Mouse (Mus musculus): ENCODE results near the gene Slc4a3.
A peak's percentile ranks its signal among the peaks of the same experiment; 100 is the strongest.

Slc4a3 gene

DNA sequence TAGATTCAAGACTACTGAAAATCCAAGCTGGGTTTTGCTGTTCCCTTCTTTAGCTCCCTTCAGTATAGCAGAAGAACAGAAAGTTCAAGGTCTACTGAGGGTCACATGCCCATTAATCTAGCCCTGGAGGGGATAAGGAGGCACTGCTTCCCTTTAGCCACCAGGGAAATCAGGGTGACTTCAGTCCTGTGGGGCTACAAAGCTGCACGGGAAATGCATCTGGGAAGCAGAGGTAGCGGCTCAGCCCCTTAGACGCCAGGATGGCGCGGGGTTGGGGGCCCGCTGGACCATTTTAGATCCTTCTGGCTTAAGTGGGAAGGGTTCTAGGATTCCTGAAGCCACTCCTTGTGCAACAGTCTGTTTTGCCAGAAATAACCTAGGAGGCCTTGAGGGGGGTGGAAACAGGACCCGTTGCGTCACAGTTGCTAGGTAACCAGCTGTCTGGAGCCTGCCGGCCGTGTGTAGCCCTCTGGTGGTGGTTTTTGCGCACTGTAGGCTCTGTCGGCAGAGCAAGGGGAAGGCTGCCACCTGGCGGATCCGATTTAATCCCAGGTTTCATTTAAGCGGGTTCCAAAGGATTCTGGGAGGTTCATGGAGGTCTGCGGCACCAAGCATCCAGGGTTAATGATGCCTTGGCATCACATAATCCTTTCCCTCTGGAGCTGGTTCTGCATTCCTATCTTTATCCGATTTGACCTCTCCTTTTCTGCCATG is 13.3 kb downstream of the Slc4a3 start:
- peak; percentile 97 for DNase-seq (ENCODE audit: low spot score)

DNA sequence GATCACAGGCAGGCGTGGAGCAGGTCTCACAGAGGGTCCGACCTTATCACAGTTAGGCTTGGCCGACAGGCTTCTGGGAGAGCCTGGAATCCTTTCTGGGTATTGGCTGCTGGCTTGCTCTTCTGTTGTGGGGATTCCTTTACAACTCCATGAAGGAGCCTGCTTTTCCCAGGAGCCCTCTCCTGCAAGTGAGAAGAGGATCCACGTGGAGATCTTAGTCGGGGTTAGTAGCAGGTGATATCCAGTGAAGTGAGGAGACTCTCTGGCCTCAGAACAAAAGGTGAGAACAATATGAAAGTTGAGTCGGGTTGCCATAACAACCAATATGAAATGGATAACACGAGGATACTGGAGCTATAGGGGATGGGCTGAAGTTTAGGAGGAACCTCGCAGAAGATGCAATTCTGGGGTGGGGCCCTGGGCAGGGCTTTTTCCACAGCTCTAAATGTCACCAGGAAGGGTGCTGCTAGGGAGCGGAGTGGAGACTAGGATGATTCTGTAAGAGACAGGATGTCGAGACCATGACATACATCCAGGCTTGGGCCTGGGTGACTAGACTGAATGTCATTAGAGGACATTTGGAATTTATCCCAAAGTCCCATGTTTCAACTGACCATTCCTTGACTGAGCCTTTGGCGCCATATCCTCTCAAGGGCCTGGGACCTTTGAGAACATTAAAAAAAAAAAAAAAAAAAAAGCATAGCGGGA is 14.3 kb downstream of the Slc4a3 start:
- DNase-seq (ENCODE audit: low spot score), result no peak

DNA sequence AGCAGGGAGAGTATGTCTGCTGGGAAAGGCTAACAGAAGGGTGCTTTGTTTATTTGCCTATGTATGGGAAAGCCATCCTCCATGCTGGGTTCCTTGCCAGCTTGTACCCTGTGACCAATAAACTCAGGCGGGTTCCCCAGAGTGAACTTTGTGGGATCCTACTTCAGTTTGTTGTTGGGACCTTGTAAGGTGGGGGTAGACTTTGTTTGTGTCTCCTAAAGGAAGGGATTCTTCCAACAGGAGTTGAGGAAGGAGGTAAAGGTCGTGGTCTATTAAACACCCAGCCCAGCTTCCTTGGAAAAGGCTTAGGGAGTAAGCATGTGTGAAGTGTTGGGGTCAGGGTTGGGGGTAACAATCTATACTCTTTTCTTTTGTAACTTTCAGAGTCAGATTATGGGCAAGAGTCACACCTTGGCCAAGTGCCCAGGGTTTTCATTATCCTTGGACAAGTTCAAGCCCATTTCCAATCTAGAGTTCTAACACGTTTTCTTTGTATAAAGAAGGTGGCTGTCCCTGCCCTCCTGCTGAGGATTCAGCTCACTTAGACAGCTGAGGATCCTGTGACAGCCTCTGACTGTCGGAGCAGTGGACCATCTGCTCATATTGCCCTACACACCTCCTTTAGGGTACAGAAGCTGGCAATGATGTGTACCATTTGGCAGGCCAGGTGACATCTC is 15.3 kb downstream of the Slc4a3 start:
- no peak for DNase-seq (ENCODE audit: low spot score)

DNA sequence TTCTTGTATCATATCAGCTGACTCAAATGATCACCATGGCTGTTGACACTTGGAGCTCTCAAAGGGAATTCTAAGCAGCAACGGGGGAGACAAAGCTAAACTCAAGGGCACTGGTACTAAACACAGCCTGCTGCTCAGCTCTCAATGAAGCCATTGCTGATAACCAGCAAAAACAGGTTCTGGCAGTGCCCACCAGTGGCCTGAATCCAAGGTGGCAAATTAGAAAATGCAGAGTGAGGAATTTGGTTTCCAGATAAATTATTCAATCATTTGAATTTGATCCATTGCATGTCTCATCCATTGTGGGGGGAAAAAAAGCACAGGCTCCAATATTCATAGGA is 15.8 kb downstream of the Slc4a3 start:
- DNase-seq (ENCODE audit: low spot score), result no peak

DNA sequence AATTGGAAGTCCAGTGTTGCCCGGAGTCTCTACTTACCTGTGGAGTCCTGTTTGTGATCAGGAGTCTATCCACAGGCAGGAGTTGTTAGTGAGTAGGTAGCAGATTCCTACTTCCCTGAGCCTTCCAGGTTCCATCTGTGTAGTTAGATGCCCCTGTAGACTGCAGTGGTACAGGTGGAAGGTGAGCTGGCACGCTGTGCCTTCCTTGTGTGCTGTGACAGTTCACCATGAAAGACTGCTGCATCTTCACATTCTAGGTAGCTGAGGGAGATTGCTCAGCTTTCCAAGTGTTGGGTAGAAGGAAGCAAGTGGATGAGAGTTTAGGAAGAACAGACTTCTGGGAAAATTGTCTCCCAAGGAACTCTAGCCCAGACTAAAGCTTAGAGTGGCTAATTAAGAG is 18.0 kb downstream of the Slc4a3 start:
- no peak for DNase-seq (ENCODE audit: low spot score)

DNA sequence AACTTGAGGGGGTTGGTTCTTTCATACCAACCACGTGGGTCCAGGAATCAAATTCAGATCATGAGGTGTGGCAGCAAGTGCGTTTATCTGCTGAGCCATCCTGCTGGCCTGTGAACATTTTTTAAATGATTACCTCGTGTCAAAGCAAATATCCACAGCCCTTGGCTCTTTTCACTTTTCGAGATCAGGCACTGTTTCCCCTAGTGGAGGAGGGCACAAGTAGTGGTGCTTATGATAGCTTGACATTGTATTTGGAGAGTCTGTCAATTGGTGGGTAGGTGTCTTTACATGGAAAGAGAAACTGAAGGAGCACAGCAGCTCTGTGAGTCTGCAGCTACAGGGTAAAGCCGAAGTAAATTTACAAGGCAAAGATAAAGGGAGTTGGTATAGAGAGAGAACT is 18.9 kb downstream of the Slc4a3 start:
- no peak for DNase-seq (ENCODE audit: low spot score)

DNA sequence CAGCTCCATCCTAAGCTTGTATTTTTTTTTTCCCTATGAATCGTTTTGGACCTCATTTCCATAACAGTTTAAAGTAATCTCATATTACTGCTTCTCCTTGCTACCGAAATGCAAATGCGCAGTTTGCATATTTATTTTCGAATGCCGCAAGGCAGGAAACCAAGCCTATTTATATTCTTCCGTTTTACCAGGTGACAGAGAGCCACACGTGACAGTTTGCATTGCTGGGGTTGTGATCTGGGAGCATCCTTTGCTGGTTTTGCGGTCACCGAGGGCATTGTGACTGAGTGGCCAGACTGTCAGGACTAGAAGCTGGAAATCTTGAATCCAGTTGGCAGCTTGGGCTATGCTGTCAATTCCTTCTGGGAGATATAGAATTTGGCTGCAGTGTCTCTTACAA is 19.6 kb downstream of the Slc4a3 start:
- no peak for DNase-seq (ENCODE audit: low spot score)

DNA sequence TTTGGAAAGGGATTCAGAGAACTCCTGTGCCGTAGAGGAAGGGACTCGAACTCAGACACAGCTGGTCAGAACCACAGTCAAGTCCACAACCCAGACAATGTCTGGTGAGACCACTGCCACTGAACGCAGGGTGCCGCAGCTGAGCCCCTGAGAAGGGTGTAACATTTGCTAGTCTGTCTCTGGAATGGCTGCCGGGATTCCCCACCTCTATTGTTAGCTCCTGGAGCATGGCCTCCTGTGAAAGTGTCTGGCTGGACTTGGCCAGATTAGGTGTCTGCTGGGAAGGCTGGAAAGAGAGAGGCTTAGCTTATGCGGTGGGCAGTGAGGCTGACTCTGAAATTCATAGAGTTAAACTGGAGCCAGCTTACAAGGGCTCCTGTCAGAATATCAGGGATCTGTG is 24.3 kb downstream of the Slc4a3 start:
- DNase-seq (ENCODE audit: low spot score), result no peak

DNA sequence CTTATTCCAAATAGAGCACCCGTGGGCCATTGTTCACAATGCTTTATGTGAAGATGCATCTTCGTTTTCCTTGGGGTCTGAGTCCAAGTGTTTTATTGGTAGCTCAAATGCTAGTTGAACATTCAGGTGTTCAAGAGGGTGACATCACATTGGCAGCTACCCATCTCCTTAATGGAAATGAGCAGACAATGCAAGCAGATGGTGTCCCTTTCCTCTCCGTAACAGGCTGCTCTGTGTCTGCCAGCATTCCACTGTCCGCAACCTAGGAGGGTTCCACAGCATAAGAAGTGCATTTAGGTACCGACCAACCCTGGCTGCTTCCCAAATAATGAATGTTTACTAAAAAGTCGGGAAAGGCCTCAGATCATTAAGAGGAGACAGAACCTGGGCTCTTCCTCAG is 26.7 kb downstream of the Slc4a3 start:
- DNase-seq (ENCODE audit: low spot score), result no peak

DNA sequence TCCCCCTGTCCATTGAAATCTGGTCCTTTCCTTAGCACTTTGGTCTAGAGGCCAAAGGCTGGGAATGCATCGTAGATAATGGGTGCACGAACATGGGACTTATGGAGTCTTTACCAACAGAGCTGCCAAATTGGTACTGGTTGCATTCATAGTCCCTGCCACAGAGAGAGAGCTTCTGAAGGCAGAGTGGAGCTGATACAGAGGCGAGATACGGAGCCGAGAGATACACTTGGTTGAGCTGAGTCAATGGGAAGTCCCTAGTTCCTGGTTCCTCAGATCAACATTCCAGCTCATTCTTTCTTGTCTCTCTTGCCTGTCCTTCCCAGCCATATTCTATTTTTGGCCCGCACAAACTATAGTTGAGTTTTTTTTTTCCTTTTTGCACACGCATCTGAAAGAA is 27.6 kb downstream of the Slc4a3 start:
- DNase-seq (ENCODE audit: low spot score), result no peak

DNA sequence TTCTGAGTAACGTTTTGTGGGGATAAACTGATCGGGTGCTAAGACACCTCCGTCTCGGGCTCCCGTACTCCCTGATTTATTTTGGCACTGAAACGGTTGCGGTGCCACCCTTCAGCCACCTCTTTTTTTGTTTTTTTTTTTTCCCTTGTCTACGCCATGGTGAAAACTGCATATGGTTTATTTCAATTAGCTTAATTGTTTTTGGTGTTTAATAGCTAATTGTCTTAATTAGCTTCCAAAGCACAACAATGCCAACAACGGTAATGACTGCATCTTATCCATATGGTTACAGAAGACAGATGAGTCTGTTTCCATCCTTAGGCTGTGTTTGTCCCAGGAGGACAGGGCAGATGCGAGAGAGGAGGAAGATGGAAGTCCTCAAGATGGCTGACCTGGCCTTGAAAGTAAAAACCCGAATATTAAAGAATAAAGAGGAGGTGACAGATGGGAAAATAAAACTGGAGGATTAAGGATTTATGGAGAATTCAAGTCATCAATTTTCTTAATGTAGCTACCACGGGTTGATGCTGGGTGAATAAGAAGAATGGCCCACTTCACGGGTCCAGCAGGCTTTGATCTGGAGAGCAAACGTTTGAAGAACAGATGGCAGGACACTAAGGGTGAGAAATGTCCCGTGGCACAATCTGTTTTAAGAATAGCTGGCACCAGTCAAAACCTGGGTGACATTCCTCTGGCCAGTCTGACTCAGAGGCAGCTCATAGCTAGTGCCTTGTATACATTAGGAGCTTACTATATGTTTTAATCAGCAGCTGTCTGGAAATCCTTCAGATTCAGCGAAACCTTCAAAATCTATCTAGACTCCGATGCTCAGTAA is 28.6 kb downstream of the Slc4a3 start:
- DNase-seq (ENCODE audit: low spot score), result no peak

DNA sequence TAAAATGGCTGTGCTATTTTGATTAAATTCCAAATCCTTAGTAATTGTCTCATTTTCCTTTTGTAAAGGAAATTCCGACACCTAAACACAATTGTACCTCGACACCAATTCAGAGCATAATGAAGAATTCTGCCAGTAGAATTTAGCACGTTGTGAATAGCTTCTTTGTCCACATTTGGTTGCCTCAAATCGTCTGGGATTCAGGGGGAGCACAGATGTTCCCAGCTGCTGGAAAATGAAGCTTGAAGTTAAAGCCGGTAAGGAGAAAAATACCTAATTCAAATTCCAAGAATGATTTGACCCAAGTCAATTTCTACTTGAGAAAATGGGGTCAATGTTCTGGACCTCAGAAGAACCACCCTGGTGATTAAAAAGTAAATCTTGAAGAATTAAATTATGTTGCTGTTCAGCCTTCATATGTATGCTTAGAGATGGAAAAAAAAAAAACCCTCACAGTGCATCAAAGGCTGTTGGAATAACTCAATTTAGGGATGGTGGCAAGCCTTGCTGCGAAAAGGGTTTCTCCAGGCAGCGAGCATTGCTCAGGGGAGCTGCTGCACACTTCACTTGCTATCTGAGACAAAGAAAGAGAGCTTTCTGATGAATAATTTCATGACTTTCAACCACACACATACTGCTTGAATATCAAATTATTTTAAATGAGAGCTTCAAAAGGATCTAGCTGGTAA is 36.0 kb downstream of the Slc4a3 start:
- DNase-seq (ENCODE audit: low spot score), result peak; percentile 24

DNA sequence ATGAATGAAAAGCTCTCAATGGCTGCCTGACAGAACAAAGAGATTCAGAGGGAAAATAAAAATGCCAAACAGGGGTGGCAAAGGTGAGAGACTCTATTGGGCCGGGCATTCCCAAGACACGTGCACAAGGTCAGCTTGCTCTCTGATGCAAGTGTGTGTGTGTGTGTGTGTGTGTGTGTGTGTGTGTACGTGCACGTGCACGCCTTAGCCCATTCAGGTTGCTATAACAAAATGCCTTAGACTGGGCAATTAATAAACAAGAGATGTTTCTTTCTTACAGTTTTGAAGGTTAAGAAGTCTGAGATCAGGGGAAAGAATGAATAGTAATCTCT is 36.5 kb downstream of the Slc4a3 start:
- no peak for DNase-seq (ENCODE audit: low spot score)

DNA sequence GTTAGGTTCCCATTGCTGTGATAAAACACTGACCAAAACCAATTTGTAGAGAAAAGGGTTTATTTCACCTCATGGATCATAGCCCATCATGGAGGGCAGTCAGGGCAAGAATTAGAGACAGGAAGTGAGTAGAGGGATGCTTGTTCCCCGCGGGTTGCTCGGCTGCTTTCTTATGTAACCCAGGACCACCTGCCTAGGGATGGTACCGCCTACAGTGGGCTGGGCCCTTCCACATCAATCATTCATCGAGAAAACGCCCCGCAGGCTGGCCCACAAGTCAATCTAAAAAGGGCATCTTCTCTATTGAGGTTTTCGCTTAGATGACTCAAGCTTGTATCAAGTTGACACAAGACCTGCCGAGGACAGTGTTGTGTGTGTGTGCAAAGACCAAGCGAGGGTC is 37.0 kb downstream of the Slc4a3 start:
- DNase-seq (ENCODE audit: low spot score), result no peak

DNA sequence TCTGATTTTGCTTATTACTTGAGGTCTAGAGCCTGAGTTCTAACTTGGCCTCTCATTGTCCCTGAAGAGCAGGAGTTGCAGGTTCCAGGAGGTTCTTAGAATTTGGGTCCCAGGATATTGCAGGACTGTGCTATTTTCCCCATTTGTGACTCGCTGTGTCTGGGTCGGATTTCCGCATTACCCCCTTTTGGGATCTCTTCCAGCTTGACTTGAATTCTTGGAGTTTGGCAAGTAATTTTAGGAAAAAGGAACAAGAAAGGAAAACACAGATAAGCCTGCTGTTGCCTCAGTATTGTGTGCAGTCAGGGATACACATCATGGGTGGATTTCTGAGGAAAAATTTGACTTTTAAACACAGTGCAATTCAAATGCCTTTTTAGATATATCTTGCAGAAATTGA is 40.7 kb downstream of the Slc4a3 start:
- DNase-seq (ENCODE audit: low spot score), result no peak

DNA sequence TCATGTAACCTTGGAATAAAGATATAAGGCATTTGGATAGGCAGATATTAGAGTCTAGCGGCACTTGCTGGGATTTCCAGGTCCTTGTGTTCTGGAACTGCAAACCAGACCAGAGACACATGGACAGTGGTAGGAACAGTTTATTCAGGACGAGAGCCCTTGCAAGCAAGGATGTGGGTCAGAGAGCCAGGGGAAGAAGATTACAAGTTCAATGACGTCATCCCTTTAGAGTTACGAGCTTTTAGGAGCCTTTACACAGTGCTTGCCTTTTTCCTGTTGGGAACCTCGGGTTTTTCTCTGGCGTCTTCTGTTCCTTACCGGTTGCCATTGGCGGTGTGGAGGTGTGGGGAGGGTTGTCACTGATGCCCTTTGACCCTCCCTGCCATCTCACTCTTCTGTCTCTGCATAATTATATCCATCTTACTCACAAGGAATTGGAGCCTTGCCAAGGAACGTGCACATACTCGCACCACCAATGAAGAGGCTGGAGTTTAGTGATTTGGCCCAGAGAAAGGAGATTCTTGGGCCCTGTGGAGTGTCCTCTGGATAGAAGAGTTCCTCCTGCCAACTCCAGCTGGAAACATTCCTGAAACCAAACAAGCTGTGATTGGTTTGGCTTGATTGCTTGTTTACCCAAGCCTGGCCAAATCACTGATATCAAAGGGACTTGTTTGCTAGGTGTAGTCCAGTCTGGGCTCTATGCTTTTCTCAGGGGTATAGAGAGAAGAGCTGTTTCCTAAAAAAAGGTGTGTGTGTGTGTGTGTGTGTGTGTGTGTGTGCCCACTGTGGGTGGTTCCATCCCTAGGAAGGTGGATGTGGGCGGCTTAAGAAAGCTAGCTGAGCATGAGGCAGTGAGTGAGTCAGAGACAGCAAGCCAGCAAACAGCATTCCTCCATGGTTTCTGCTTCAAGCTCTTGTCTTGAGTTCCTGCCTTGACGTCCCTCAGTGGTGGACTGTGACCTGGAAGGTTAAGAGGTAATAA is 42.0 kb downstream of the Slc4a3 start:
- DNase-seq (ENCODE audit: low spot score), result no peak

DNA sequence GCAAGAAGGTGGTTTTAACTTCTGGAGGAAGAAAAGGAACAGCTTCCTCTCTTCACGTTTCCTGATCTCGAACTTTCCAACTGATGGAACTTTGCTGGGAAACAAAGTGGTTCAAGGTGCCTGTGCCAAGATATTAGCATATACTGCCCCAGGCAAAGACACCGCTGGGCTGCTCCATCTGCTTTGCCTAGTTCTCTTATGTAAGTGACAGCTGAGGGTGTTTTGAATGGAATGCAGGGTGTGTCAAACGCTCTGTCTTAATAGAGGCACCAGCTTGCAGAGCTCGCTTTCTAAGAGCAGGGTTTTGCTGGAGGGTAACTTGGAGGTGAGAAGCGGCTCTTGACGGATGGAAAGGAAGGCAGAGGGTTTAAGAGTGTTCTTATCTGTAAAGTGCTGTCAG is 42.8 kb downstream of the Slc4a3 start:
- DNase-seq (ENCODE audit: low spot score), result peak; percentile 33

DNA sequence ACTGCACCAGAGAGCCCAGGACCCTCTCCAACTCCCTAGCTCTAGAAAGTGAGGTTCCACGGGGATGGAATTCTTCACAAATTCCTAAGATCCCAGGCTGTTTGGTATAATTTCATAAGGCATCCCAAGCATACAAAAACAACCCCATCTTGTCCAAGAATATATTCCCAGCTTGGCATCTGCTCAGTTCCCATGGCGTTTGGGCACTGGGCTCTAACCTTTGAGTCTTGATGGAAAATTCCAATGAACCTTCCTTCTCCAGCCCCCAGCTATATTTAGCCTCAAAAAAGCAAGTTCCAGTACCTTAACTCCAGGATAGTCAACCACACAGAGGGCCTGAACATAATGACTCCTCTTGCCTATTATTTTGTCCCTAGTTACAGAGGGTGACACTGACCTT is 43.9 kb downstream of the Slc4a3 start:
- no peak for DNase-seq (ENCODE audit: low spot score)

DNA sequence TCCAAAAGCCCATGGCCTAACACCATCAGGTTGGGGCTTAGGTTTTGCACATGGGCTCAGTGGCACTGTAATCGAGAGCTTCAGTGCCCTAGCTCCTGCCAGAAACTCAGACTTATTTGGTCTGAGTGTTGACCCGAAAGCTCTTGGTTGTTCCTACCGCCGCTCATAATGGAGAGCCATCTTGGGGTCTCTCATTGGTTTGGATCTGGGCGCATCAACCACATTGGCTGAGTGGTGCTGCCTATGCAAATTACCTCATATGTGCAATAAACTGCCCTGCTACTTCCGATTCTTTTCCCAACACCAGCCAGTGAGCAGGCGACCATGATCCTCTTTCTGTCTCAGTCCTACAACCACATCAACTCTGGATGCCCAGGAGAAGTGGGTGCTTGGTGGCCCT is 47.9 kb downstream of the Slc4a3 start:
- no peak for DNase-seq (ENCODE audit: low spot score)

DNA sequence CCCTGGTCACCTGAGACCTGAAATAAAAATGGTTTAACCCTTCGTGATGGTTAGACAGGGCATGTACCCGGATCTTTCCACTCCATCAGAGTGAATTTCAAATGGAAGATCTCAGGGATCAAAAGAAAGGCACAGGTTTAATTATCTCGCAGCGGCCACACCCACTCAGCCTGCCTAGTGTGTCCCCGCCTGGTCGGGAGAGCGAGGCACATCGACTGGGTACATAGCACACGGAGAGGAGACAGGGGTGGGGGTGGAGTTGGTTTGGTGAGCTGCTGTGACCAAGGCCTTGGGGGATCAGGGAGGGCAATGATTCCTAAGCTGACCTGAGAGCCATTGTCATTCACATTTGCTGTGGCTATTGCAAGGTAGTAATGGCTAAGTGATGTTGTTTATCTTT is 48.8 kb downstream of the Slc4a3 start:
- DNase-seq (ENCODE audit: low spot score), result no peak

DNA sequence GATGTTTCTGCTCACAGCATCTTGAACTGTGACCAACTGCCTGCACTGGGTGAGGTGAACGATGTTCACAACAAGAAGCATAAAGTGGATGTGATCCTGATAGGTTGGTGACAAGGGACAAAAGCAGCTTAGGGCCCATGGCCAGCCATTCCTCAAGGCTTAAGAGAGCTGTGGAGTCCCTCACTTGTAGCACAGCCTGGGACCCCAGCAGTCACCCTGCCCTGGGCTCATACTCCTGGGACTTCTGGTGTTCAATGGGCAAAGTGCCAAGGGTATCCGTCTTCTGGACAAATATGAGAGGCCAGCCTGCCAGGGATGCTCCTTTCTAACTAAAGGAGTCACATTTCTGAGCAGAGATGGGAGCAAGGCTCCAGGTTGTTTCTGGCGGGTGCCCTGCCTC is 49.9 kb downstream of the Slc4a3 start:
- DNase-seq (ENCODE audit: low spot score), result no peak

Measured in embryo, embryonic 10.5 days (tissue).